Mouse (Mus musculus): ENCODE results near the gene Tgm6.

GRCm38 (mm10) chr2:130155851-130156250 is 43.6 kb downstream of the Tgm6 start:
- no peak for TF ChIP-seq CTCF (IDR thresholded peaks at IDR 0.05; ENCODE audit: control insufficient read depth, insufficient read depth, insufficient read length)
- no peak for TF ChIP-seq MYOG (IDR thresholded peaks at IDR 0.05; ENCODE audit: control insufficient read depth, extremely low read depth, insufficient read length)
- TF ChIP-seq USF1 (IDR thresholded peaks at IDR 0.05; ENCODE audit: low read depth) = no peak
- no peak for TF ChIP-seq MAX (IDR thresholded peaks at IDR 0.05)
- no peak for TF ChIP-seq CEBPB (IDR thresholded peaks at IDR 0.05; ENCODE audit: low read depth)
- no peak for TF ChIP-seq FOSL1 (IDR thresholded peaks at IDR 0.05; ENCODE audit: insufficient read depth, low read length, poor library complexity, severe bottlenecking)
- TF ChIP-seq MYOD1 (IDR thresholded peaks at IDR 0.05; ENCODE audit: control insufficient read depth, insufficient read length, low read depth) = no peak

All from C2C12 (cell line).